Mouse (Mus musculus) heart, adult 8-10 months (tissue): Measurements from ENCODE around the gene Gm26558. TPM values are rescaled to one million over a fixed set of nuclear protein-coding genes. Genes with fewer than 3 reads are reported as not detected.

Experiments
- DNase-seq: peaks from one replicate; pipeline ENCODE4 v3.0.0; 2022; ENCODE audit warnings: low spot score
- total RNA-seq, 4 experiments: library from RNA; stranded (reverse); gene quantifications; 2 replicates each; pipeline ENCODE4 v1.2.4; 2022

The Gm26558 gene
- total RNA-seq, 4 experiments from 2014 or later = 0.31 to 0.38 TPM; not detected in 2

GRCm38 (mm10) chr2:70648271-70648670 lies 13.6 kb downstream of the Gm26558 start:
- DNase-seq = no peak

GRCm38 (mm10) chr2:70647681-70648080 lies 14.2 kb downstream of the Gm26558 start:
- DNase-seq = no peak

GRCm38 (mm10) chr2:70645266-70645780 lies 16.6 kb downstream of the Gm26558 start:
- DNase-seq = no peak

- DNase-seq = no peak
Measured at GRCm38 (mm10) chr2:70642971-70643565, 18.8 kb downstream of the Gm26558 start.

- no peak for DNase-seq
Measured at GRCm38 (mm10) chr2:70640968-70641367, 20.9 kb downstream of the Gm26558 start.

GRCm38 (mm10) chr2:70634028-70634690 lies 27.7 kb downstream of the Gm26558 start:
- no peak for DNase-seq

- DNase-seq = no peak
Measured at GRCm38 (mm10) chr2:70632412-70632811, 29.5 kb downstream of the Gm26558 start.

- DNase-seq = no peak
Measured at GRCm38 (mm10) chr2:70631321-70631720, 30.6 kb downstream of the Gm26558 start.

GRCm38 (mm10) chr2:70629921-70630320 lies 32.0 kb downstream of the Gm26558 start:
- DNase-seq = no peak

GRCm38 (mm10) chr2:70629339-70629761 lies 32.6 kb downstream of the Gm26558 start:
- no peak for DNase-seq

GRCm38 (mm10) chr2:70628397-70628796 lies 33.5 kb downstream of the Gm26558 start:
- no peak for DNase-seq

- no peak for DNase-seq
Measured at GRCm38 (mm10) chr2:70625761-70626160, 36.1 kb downstream of the Gm26558 start.

GRCm38 (mm10) chr2:70622244-70622643 lies 39.7 kb downstream of the Gm26558 start:
- DNase-seq = no peak

- no peak for DNase-seq
Measured at GRCm38 (mm10) chr2:70620225-70620624, 41.7 kb downstream of the Gm26558 start.

GRCm38 (mm10) chr2:70619232-70619835 lies 42.6 kb downstream of the Gm26558 start:
- DNase-seq = no peak

- DNase-seq = no peak
Measured at GRCm38 (mm10) chr2:70616617-70617016, 45.3 kb downstream of the Gm26558 start.

GRCm38 (mm10) chr2:70616076-70616475 lies 45.8 kb downstream of the Gm26558 start:
- no peak for DNase-seq

- DNase-seq = no peak
Measured at GRCm38 (mm10) chr2:70614745-70615351, 47.1 kb downstream of the Gm26558 start.
